Mouse (Mus musculus) myocyte (in vitro differentiated cells): ENCODE measurements around the gene Rtn4rl1. TPM values are rescaled to one million over a fixed set of nuclear protein-coding genes. Genes with fewer than 3 reads are reported as not detected.

Experiments
- H3K27me3 ChIP-seq: one replicate; pipeline ENCODE4 v1.6.1; 2011; ENCODE audit not compliant: control insufficient read depth, insufficient read depth, insufficient read length
- H3K36me3 ChIP-seq: one replicate; pipeline ENCODE4 v1.6.1; 2011; ENCODE audit not compliant: control insufficient read depth, insufficient read depth
- H3K4me2 ChIP-seq: one replicate; pipeline ENCODE4 v1.6.1; 2011; ENCODE audit warnings: low read depth, control low read depth
- H3K4me3 ChIP-seq: one replicate; pipeline ENCODE4 v1.5.1; 2011; ENCODE audit warnings: mild to moderate bottlenecking, control low read depth, moderate library complexity
- H3K79me2 ChIP-seq: one replicate; pipeline ENCODE4 v1.6.1; 2011; ENCODE audit not compliant: control insufficient read depth, insufficient read depth
- H3ac ChIP-seq: one replicate; pipeline ENCODE4 v1.6.1; 2011; ENCODE audit not compliant: control insufficient read depth, insufficient read length
- CEBPB ChIP-seq: IDR thresholded peaks from 2 replicates; pipeline ENCODE4 v1.6.1; 2011; ENCODE audit warnings: mild to moderate bottlenecking, moderate library complexity; ENCODE audit not compliant: poor library complexity, insufficient read depth, severe bottlenecking
- E2F4 ChIP-seq: IDR thresholded peaks from one replicate; pipeline ENCODE4 v1.6.1; 2011; ENCODE audit warnings: mild to moderate bottlenecking, control low read depth, moderate library complexity; ENCODE audit not compliant: insufficient read depth
- MAX ChIP-seq: IDR thresholded peaks from one replicate; pipeline ENCODE4 v1.6.1; 2011; ENCODE audit warnings: low read depth, mild to moderate bottlenecking, control low read depth
- MYOD1 ChIP-seq, 3 experiments: IDR thresholded peaks; one replicate each; pipeline ENCODE4 v1.6.1; 2011; ENCODE audit warnings: control low read depth in 2 of 3, low read depth in 2 of 3, mild to moderate bottlenecking in 2 of 3, moderate library complexity in 1 of 3; ENCODE audit not compliant: insufficient read length in 2 of 3, control insufficient read depth in 1 of 3
- MYOG ChIP-seq, 3 experiments: IDR thresholded peaks; one replicate each; pipeline ENCODE4 v1.6.1; 2011; ENCODE audit warnings: control low read depth in 2 of 3, low read depth in 2 of 3, mild to moderate bottlenecking in 2 of 3; ENCODE audit not compliant: insufficient read length in 2 of 3, control insufficient read depth in 1 of 3, insufficient read depth in 1 of 3
- POLR2A ChIP-seq: IDR thresholded peaks from one replicate; pipeline ENCODE4 v1.6.1; 2011; ENCODE audit warnings: low read depth, mild to moderate bottlenecking, control low read depth, moderate library complexity; ENCODE audit not compliant: insufficient read length
- POLR2AphosphoS2 ChIP-seq: IDR thresholded peaks from one replicate; pipeline ENCODE4 v1.6.1; 2011; ENCODE audit warnings: low read depth, control low read depth; ENCODE audit not compliant: insufficient read length
- REST ChIP-seq: IDR thresholded peaks from one replicate; pipeline ENCODE4 v1.6.1; 2011; ENCODE audit warnings: mild to moderate bottlenecking, control low read depth, moderate library complexity; ENCODE audit not compliant: insufficient read depth, insufficient read length
- SRF ChIP-seq: IDR thresholded peaks from one replicate; pipeline ENCODE4 v1.6.1; 2011; ENCODE audit warnings: low read depth; ENCODE audit not compliant: control insufficient read depth, insufficient read length
- TCF12 ChIP-seq: IDR thresholded peaks from one replicate; pipeline ENCODE4 v1.6.1; 2011; ENCODE audit warnings: mild to moderate bottlenecking, control low read depth; ENCODE audit not compliant: poor library complexity, insufficient read depth, severe bottlenecking
- TCF3 ChIP-seq: IDR thresholded peaks from one replicate; pipeline ENCODE4 v1.6.1; 2011; ENCODE audit warnings: low read depth, control low read depth; ENCODE audit not compliant: insufficient read length
- USF1 ChIP-seq: IDR thresholded peaks from one replicate; pipeline ENCODE4 v1.6.1; 2011; ENCODE audit warnings: low read depth, mild to moderate bottlenecking, control low read depth, moderate library complexity
- polyA plus RNA-seq: library from polyadenylated mRNA; unstranded; fragments of >200 nt; fragmentation: generic; extraction: Trizol; gene quantifications from one replicate; pipeline ENCODE4 v1.2.1, GENCODE M21; 2012; ENCODE audit warnings: missing spikeins

Gene Rtn4rl1
- polyA plus RNA-seq, 1 experiment: 0.16 TPM

- Histone ChIP-seq H3K4me3 (no peak overlapping the region), H3K4me2 (no peak overlapping the region), H3K79me2 (no peaks in the 10 kb centered on the region), H3K36me3 (peaks cover 16% of the 10 kb centered on the region), H3K27me3 (no peaks in the 10 kb centered on the region), H3ac (no peak overlapping the region)
- no peak for TF ChIP-seq MYOG (IDR thresholded peaks at IDR 0.05; ENCODE audit: control insufficient read depth in 1 of 3, insufficient read depth in 1 of 3, insufficient read length in 2 of 3, low read depth in 2 of 3)
Measured at GRCm38 (mm10) chr11:75308650-75309049, 115.1 kb downstream of the Rtn4rl1 start.

GRCm38 (mm10) chr11:75310813-75311212 lies 117.2 kb downstream of the Rtn4rl1 start:
- Histone ChIP-seq H3K4me3 (no peak overlapping the region), H3K27me3 (no peaks in the 10 kb centered on the region), H3ac (no peak overlapping the region), H3K79me2 (no peaks in the 10 kb centered on the region), H3K4me2 (no peak overlapping the region), H3K36me3 (peaks cover 29% of the 10 kb centered on the region)
- TF ChIP-seq USF1: no peak
- no peak for TF ChIP-seq CEBPB

GRCm38 (mm10) chr11:75311751-75312150 lies 118.2 kb downstream of the Rtn4rl1 start:
- no peaks in the 10 kb centered on the region for H3K79me2 ChIP-seq
- H3ac ChIP-seq: no peak overlapping the region
- no peak overlapping the region for H3K4me2 ChIP-seq
- H3K27me3 ChIP-seq: no peaks in the 10 kb centered on the region
- no peak overlapping the region for H3K4me3 ChIP-seq
- no peak for TF ChIP-seq MAX
- TF ChIP-seq CEBPB: no peak
- TF ChIP-seq TCF12: no peak
- TF ChIP-seq USF1: no peak
- no peak for TF ChIP-seq POLR2A
- TF ChIP-seq E2F4: no peak
- no peak for TF ChIP-seq MYOD1 (IDR thresholded peaks at IDR 0.05; ENCODE audit: control insufficient read depth in 1 of 3, insufficient read length in 2 of 3, low read depth in 2 of 3)
- no peak for TF ChIP-seq TCF3
- no peak for TF ChIP-seq SRF
- no peak for TF ChIP-seq REST
- TF ChIP-seq POLR2AphosphoS2: no peak
- no peak for TF ChIP-seq MYOG (IDR thresholded peaks at IDR 0.05; ENCODE audit: control insufficient read depth in 1 of 3, insufficient read depth in 1 of 3, insufficient read length in 2 of 3, low read depth in 2 of 3)
- H3K36me3 ChIP-seq: peaks cover 27% of the 10 kb centered on the region

- Histone ChIP-seq H3K36me3 (peaks cover 27% of the 10 kb centered on the region), H3ac (no peak overlapping the region), H3K4me2 (no peak overlapping the region), H3K27me3 (no peaks in the 10 kb centered on the region), H3K4me3 (no peak overlapping the region), H3K79me2 (no peaks in the 10 kb centered on the region)
- TF ChIP-seq CEBPB: no peak
- TF ChIP-seq MYOG (IDR thresholded peaks at IDR 0.05; ENCODE audit: control insufficient read depth in 1 of 3, insufficient read depth in 1 of 3, insufficient read length in 2 of 3, low read depth in 2 of 3): no peak
- no peak for TF ChIP-seq USF1
- TF ChIP-seq TCF3: no peak
- no peak for TF ChIP-seq POLR2A
- TF ChIP-seq POLR2AphosphoS2: no peak
- TF ChIP-seq SRF: no peak
- TF ChIP-seq E2F4: no peak
- no peak for TF ChIP-seq MAX
- no peak for TF ChIP-seq TCF12
- TF ChIP-seq MYOD1 (IDR thresholded peaks at IDR 0.05; ENCODE audit: control insufficient read depth in 1 of 3, insufficient read length in 2 of 3, low read depth in 2 of 3): no peak
- no peak for TF ChIP-seq REST
Measured at GRCm38 (mm10) chr11:75313834-75314233, 120.3 kb downstream of the Rtn4rl1 start.

Other genes with a start within 250 kb of the Rtn4rl1 start
- gene Hic1, start 24.3 kb upstream of the Rtn4rl1 start, polyA plus RNA-seq: 0.11 TPM
- 12.2 TPM for gene Ovca2, start 14.9 kb upstream of the Rtn4rl1 start, polyA plus RNA-seq
- 15.8 TPM for gene Dph1, start 2.5 kb upstream of the Rtn4rl1 start, polyA plus RNA-seq
- gene Rpa1, start 154.5 kb downstream of the Rtn4rl1 start, polyA plus RNA-seq: 63.4 TPM
- 6.9 TPM for gene Smyd4, start 154.7 kb downstream of the Rtn4rl1 start, polyA plus RNA-seq
- 911 TPM for gene Serpinf1, start 228.9 kb downstream of the Rtn4rl1 start, polyA plus RNA-seq
- gene Serpinf2, start 245.8 kb downstream of the Rtn4rl1 start, polyA plus RNA-seq: 0.06 TPM